Mouse (Mus musculus) liver, embryonic 14.5 days (tissue): ENCODE results near the gene Cog2. TPM values are rescaled to one million over a fixed set of nuclear protein-coding genes. Genes with fewer than 3 reads are reported as not detected.

Experiments used
- ATAC-seq: fragments of 200-750 bp; cut with Nextera tagmentation; 2 replicates; pipeline ENCODE4 v1.8.0; 2017; ENCODE audit warnings: moderate number of reproducible peaks, mild to moderate bottlenecking, moderate library complexity; ENCODE audit not compliant: insufficient read depth
- DNase-seq, 3 experiments: peaks; one replicate each; pipeline ENCODE4 v3.0.0-alpha.2; 2012 to 2013; ENCODE audit warnings: low read depth in 3 of 3, low spot score in 3 of 3
- H3K27ac ChIP-seq: fragments of 300-500 bp; sonication (generic); 2 replicates; pipeline ENCODE4 v1.5.1; 2014; ENCODE audit warnings: moderate library complexity, mild to moderate bottlenecking, control low read depth, inconsistent platforms
- H3K27me3 ChIP-seq: fragments of 300-500 bp; sonication (generic); 2 replicates; pipeline ENCODE4 v1.6.1; 2014; ENCODE audit warnings: mild to moderate bottlenecking, low read length, moderate library complexity; ENCODE audit not compliant: control insufficient read depth, insufficient read depth
- H3K36me3 ChIP-seq: fragments of 300-500 bp; sonication (generic); replicated peaks from 2 replicates; pipeline ENCODE4 v1.6.1; 2014; ENCODE audit warnings: low read depth; ENCODE audit not compliant: control insufficient read depth, insufficient read depth
- H3K4me1 ChIP-seq, 2 experiments: fragments of 200-500 bp in 1 of 2; fragments of 300-500 bp in 1 of 2; sonication (generic) in 1 of 2; replicated peaks; 2 replicates each; pipeline ENCODE4 v1.6.1; 2012 to 2014; ENCODE audit warnings: antibody characterized with exemption in 1 of 2, inconsistent platforms in 1 of 2, low read length in 1 of 2; ENCODE audit not compliant: control insufficient read depth in 2 of 2, insufficient read depth in 2 of 2
- H3K4me2 ChIP-seq: fragments of 300-500 bp; sonication (generic); 2 replicates; pipeline ENCODE4 v1.6.1; 2014; ENCODE audit warnings: low read depth, mild to moderate bottlenecking, control low read depth, moderate library complexity
- H3K4me3 ChIP-seq, 2 experiments: fragments of 200-500 bp in 1 of 2; fragments of 300-500 bp in 1 of 2; sonication (generic) in 1 of 2; 2 replicates each; pipeline ENCODE4 v1.5.1; 2012 to 2014; ENCODE audit warnings: low read depth in 2 of 2, low read length in 2 of 2, mild to moderate bottlenecking in 2 of 2, control low read depth in 1 of 2, inconsistent platforms in 1 of 2, moderate library complexity in 1 of 2; ENCODE audit not compliant: insufficient read depth in 1 of 2
- H3K9ac ChIP-seq: fragments of 300-500 bp; sonication (generic); replicated peaks from 2 replicates; pipeline ENCODE4 v1.6.1; 2014; ENCODE audit warnings: mild to moderate bottlenecking, control low read depth, moderate library complexity
- H3K9me3 ChIP-seq: fragments of 300-500 bp; sonication (generic); 2 replicates; pipeline ENCODE4 v1.6.1; 2016; ENCODE audit warnings: low read length, mixed read lengths; ENCODE audit not compliant: control insufficient read depth
- CTCF ChIP-seq: IDR thresholded peaks from 2 replicates; pipeline ENCODE4 v1.5.1; 2016; ENCODE audit warnings: antibody characterized with exemption, low read depth, control low read depth
- EP300 ChIP-seq: IDR thresholded peaks from 2 replicates; pipeline ENCODE4 v1.6.1; 2016; ENCODE audit warnings: antibody characterized with exemption, low read depth
- WGBS: fragments of 180-500 bp; shearing (Covaris S2); extraction: QIAGEN DNeasy Blood & Tissue Kit; methylation state at CpG from one replicate; pipeline ENCODE4 v1.1.7; 2014; ENCODE audit not compliant: insufficient replicate concordance; 5-methylcytosine and 5-hydroxymethylcytosine counted together
- polyA plus RNA-seq, 2 experiments: library from polyadenylated mRNA; depleted of rRNA in 1 of 2; stranded (reverse) in 1 of 2; unstranded in 1 of 2; fragments of >200 nt; fragmentation: Nextera tagmentation in 1 of 2; extraction: Ambion mirVana in 1 of 2; gene quantifications; 2 replicates each; pipeline versions ENCODE4 v1.2.1 to v1.2.3; 2012 to 2014

The Cog2 gene
- polyA plus RNA-seq, 2 experiments: 10.0 to 15.0 TPM

DNA sequence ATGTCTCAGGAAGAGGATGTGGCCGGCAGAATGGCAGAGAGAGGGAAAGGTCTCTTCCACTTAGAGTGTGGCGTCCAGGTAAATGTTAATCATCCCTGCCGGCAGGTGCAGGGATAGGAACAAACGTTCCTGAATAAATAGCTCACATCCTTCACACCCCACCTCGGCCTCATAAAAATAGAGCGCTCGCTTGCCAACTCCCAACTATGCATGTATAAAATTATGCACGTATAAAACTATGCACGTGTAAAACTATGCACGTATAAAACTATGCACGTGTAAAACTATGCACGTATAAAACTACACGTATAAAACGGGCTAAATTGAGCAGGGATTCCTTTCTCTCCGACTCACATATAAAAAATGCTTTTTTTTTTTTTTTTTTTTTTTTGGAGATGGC lies 25.6 kb upstream of the Cog2 start:
- H3K9me3 ChIP-seq: no peaks in the 10 kb centered on the region
- no peak overlapping the region for H3K4me2 ChIP-seq
- no peak for ATAC-seq
- H3K4me3 ChIP-seq: no peak overlapping the region
- no peak overlapping the region for H3K27ac ChIP-seq
- TF ChIP-seq EP300: no peak
- no peak for TF ChIP-seq CTCF
- DNase-seq: no peak
- H3K9ac ChIP-seq: no peak overlapping the region
- WGBS: 77% methylated on average over 15 of the region's 15 CpGs
- no peaks in the 10 kb centered on the region for H3K4me1 ChIP-seq
- no peaks in the 10 kb centered on the region for H3K27me3 ChIP-seq
- no peaks in the 10 kb centered on the region for H3K36me3 ChIP-seq

DNA sequence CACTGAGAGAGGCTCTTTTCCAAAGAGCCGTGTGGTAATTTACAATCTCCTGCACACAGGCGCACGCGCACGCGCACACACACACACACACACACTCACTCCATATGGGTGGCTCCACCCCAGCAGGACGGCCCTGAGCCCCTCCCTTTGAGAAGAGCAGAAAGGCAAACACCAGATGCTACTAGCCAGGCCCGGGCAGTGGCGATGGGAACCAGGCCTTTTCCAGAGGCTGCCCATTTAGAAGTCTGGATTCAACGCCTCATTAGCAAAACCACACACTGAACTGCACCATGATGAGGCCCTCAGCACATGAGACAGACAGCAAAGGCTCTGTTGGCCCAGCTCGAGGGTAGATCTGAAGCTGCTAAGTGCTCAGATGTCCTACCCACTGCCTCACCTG lies 24.9 kb upstream of the Cog2 start:
- H3K9me3 ChIP-seq: no peaks in the 10 kb centered on the region
- TF ChIP-seq EP300: no peak
- no peak for TF ChIP-seq CTCF
- no peak for ATAC-seq
- 73% methylated on average over 11 of the region's 11 CpGs for whole genome bisulfite sequencing
- H3K4me2 ChIP-seq: no peak overlapping the region
- H3K36me3 ChIP-seq: no peaks in the 10 kb centered on the region
- H3K4me1 ChIP-seq: no peaks in the 10 kb centered on the region
- H3K9ac ChIP-seq: no peak overlapping the region
- no peaks in the 10 kb centered on the region for H3K27me3 ChIP-seq
- DNase-seq: no peak
- H3K4me3 ChIP-seq: no peak overlapping the region
- no peak overlapping the region for H3K27ac ChIP-seq

DNA sequence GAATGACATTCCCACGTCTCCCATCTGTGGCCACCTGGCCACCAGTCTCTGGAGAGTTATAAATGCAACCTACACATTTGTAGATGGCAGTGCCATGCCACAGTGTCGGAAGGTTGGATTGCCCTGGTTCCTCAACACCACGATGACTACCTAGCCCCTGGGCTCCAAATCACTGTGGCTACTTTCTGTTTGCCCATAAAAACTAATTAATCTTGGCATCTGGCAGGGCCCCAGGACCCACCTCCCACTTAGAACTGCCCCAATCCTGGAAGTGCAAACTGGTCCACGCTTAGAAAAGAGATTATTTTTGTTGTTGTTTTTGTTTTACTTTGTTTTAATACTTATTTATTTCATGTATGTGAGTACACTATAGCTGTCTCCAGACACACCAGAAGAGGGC lies 24.3 kb upstream of the Cog2 start:
- Histone ChIP-seq H3K27ac (no peak overlapping the region), H3K4me1 (no peaks in the 10 kb centered on the region), H3K36me3 (no peaks in the 10 kb centered on the region), H3K27me3 (no peaks in the 10 kb centered on the region), H3K4me3 (no peak overlapping the region), H3K4me2 (no peak overlapping the region), H3K9ac (no peak overlapping the region), H3K9me3 (no peaks in the 10 kb centered on the region)
- DNase-seq: no peak
- TF ChIP-seq CTCF: no peak
- TF ChIP-seq EP300: no peak
- ATAC-seq: no peak
- 59% methylated on average over 4 of the region's 4 CpGs for WGBS

DNA sequence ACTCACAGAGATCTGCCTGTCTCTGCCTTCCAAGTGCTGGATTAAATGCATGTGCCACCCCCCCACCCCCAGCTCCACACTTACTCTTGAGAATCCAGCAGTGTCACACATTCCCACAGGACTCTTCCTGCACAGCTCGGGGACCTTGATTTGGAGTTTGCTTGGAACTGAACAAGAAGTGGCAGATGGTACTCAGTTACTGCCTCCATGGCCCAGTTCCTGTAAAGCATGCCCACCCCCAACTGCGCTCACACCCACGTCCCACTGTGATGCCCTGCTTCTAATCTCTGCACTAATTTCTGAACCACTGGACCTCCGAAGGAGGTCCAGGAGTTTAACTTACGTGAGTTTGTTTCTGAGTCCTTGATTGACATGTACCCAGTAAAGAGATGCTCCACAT lies 23.7 kb upstream of the Cog2 start:
- ATAC-seq: no peak
- Histone ChIP-seq H3K4me1 (no peaks in the 10 kb centered on the region), H3K27me3 (no peaks in the 10 kb centered on the region), H3K9ac (no peak overlapping the region), H3K4me2 (no peak overlapping the region), H3K9me3 (no peaks in the 10 kb centered on the region), H3K4me3 (no peak overlapping the region), H3K27ac (no peak overlapping the region), H3K36me3 (no peaks in the 10 kb centered on the region)
- WGBS: 69% methylated on average over 5 of the region's 5 CpGs
- TF ChIP-seq EP300 (no peak), CTCF (no peak)
- no peak for DNase-seq

DNA sequence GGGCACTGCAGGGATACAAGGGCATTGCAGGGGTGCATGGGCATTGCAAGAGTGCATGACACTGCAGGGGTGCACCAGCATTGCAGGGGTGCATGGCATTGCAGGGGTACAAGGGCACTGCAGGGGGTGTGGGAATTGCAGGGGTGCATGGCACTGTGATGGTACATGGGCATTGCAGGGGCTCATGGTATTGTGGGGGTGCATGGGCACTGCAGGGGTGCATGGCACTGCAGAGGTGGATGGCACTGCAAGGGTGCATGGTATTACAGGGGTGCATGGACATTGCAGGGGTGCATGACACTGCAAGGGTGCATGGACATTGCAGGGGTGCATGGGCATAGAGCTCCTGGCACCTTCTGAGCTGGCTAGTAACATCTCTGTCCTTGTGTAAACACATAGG lies 22.2 kb upstream of the Cog2 start:
- Histone ChIP-seq H3K4me1 (no peaks in the 10 kb centered on the region), H3K9me3 (no peaks in the 10 kb centered on the region), H3K4me3 (no peak overlapping the region), H3K4me2 (no peak overlapping the region), H3K27me3 (no peaks in the 10 kb centered on the region), H3K27ac (no peak overlapping the region), H3K36me3 (no peaks in the 10 kb centered on the region), H3K9ac (no peak overlapping the region)
- no peak for ATAC-seq
- no peak for TF ChIP-seq EP300
- no peak for TF ChIP-seq CTCF
- DNase-seq: no peak
